Mouse (Mus musculus) MEL (cell line): ENCODE measurements around the gene Ebf4.
A peak's percentile ranks its signal among the peaks of the same experiment; 100 is the strongest.

Experiments used
- BHLHE40 ChIP-seq: IDR thresholded peaks from 2 replicates; pipeline ENCODE4 v1.6.1; 2012; ENCODE audit warnings: low read depth, mild to moderate bottlenecking, inconsistent platforms, low read length, improper control_type of control experiment, borderline replicate concordance
- CTCF ChIP-seq, 3 experiments: IDR thresholded peaks in 2 of 3; conservative IDR thresholded peaks in 1 of 3; 2 replicates each; pipeline ENCODE4 v1.5.1; 2011 to 2012; ENCODE audit warnings: low read length in 3 of 3, low read depth in 2 of 3, mild to moderate bottlenecking in 2 of 3, improper control_type of control experiment in 1 of 3, inconsistent platforms in 1 of 3, mixed read lengths in 1 of 3, moderate library complexity in 1 of 3; ENCODE audit not compliant: control insufficient read depth in 1 of 3, insufficient read depth in 1 of 3, poor library complexity in 1 of 3, severe bottlenecking in 1 of 3
- EP300 ChIP-seq, 2 experiments: IDR thresholded peaks; 2 replicates each; pipeline ENCODE4 v1.6.1; 2011; ENCODE audit warnings: improper control_type of control experiment in 2 of 2, low read length in 2 of 2, low read depth in 1 of 2, mild to moderate bottlenecking in 1 of 2
- MYC ChIP-seq: IDR thresholded peaks from 2 replicates; pipeline ENCODE4 v1.6.1; 2011; ENCODE audit warnings: low read depth, mild to moderate bottlenecking, low read length, improper control_type of control experiment, moderate library complexity
- RAD21 ChIP-seq: IDR thresholded peaks from 2 replicates; pipeline ENCODE4 v1.6.1; 2011; ENCODE audit warnings: mild to moderate bottlenecking, low read depth, low read length, improper control_type of control experiment
- USF1 ChIP-seq: IDR thresholded peaks from 2 replicates; pipeline ENCODE4 v1.6.1; 2014; ENCODE audit warnings: low read depth, mild to moderate bottlenecking, inconsistent platforms, low read length, improper control_type of control experiment, moderate library complexity
- ZMIZ1 ChIP-seq: IDR thresholded peaks from 2 replicates; pipeline ENCODE4 v1.6.1; 2012; ENCODE audit warnings: low read depth, mild to moderate bottlenecking, inconsistent platforms, low read length, improper control_type of control experiment, moderate library complexity
- ZNF384 ChIP-seq: IDR thresholded peaks from 2 replicates; pipeline ENCODE4 v1.6.1; 2012; ENCODE audit warnings: low read depth, mild to moderate bottlenecking, inconsistent platforms, low read length, improper control_type of control experiment

- TF ChIP-seq EP300 (IDR thresholded peaks at IDR 0.05; ENCODE audit: low read depth in 1 of 2, low read length in 2 of 2): no peak
- TF ChIP-seq ZNF384: no peak
- TF ChIP-seq MYC: no peak
- no peak for TF ChIP-seq ZMIZ1
- TF ChIP-seq USF1: 0 out of 2 replicates have a peak, but pooled peaks have one; percentile 34
- TF ChIP-seq RAD21: no peak
- no peak for TF ChIP-seq CTCF (IDR thresholded peaks at IDR 0.05 in 2 of 3, conservative IDR thresholded peaks at IDR 0.05 in 1 of 3; ENCODE audit: control insufficient read depth in 1 of 3, insufficient read depth in 1 of 3, low read depth in 2 of 3, low read length in 3 of 3, poor library complexity in 1 of 3, severe bottlenecking in 1 of 3)
- TF ChIP-seq BHLHE40: no peak
These were observed 46.7 kb upstream of the Ebf4 start for GRCm38 (mm10) chr2:130248226-130248625.
